Mouse (Mus musculus): Measurements from ENCODE around the gene Lmna. TPM values are rescaled to one million over a fixed set of nuclear protein-coding genes. Genes with fewer than 3 reads are reported as not detected.

Gene Lmna
- polyA plus RNA-seq, 1 experiment from 2014 or later, result 92.5 TPM

DNA sequence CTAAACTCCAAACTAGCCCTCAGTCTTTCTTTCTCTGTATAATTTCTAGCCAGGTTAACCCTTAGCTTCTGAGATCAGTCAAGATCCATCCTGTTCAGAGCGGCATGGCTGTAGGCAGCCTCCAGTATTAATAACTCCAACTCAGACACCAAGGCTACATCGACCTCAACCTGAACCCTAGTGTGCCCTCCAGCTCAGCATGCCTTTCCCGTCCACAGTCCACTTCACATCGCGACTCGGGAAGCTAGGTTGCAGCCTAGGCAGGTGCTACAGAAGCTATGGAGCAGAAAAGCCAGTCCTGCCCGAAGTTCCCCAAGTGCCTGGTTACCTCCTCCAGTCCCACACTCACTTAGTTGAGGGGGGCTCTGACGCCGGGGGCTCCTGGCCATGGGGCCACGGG, 72.3 kb downstream of the Lmna start:
- Histone ChIP-seq H3K9ac (ENCODE audit: low read depth, low read length) (no peak overlapping the region), H3K27me3 (replicated peaks; ENCODE audit: control insufficient read depth, insufficient read depth, low read length) (no peaks in the 10 kb centered on the region), H3K4me2 (replicated peaks; ENCODE audit: low read depth) (peak overlapping the region; percentile 52; the same call in 1 of the 2 replicates), H3K4me3 (ENCODE audit: low read depth, low read length) (no peak overlapping the region), H3K27ac (ENCODE audit: low read depth, low read length) (no peak overlapping the region), H3K4me1 (replicated peaks; ENCODE audit: control insufficient read depth, insufficient read depth, low read length) (peaks cover 12% of the 10 kb centered on the region; the same call in 1 of the 2 replicates), H3K9me3 (ENCODE audit: control insufficient read depth) (no peaks in the 10 kb centered on the region), H3K36me3 (ENCODE audit: control insufficient read depth, insufficient read depth) (peaks cover 48% of the 10 kb centered on the region)
- 73% methylated on average over 10 of the region's 10 CpGs for WGBS
- TF ChIP-seq CTCF (IDR thresholded peaks at IDR 0.05; ENCODE audit: low read depth), result no peak
- ATAC-seq, result no peak

DNA sequence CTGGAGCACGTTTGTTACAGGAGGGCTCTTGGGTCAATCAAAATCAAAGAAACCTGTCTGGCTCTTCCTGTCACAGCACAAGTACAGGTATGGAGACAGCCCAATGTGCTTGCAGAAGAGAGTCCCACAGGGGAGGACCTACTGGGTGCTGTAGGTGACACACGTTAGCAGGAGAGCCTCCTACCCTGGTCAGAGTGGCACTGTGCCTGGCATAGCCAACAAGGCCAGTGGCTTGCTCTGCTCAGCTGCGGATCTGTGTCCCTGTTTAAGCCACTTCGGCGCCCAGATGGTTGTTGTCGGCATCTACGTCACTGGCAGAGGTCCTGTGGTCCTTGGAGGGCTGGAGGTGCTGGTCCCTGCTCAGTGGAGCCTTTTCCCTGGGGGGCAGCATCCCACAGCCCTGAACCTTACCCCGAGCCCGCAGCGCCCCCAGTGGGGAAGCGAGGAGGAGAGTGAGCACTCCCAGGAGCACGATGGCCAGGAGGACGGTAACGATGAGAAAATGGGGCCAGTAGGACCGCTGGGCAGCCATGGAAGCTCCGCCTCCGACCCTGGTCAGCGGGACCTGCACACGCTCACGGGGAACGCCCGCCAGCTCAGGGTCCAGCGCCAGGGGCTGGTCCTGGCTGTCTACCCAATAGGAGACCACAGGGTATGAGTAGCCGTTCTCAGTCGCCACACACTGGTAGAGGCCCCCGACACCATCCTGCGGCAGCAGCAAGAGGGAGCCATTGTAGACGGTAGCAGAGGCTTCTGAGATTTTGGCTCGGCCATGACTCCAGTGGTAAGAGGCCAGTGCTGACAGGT, 73.2 kb downstream of the Lmna start:
- Histone ChIP-seq H3K4me2 (replicated peaks; ENCODE audit: low read depth) (peak overlapping the region; percentile 52), H3K36me3 (ENCODE audit: control insufficient read depth, insufficient read depth) (peaks cover 48% of the 10 kb centered on the region), H3K27ac (ENCODE audit: low read depth, low read length) (no peak overlapping the region), H3K27me3 (replicated peaks; ENCODE audit: control insufficient read depth, insufficient read depth, low read length) (no peaks in the 10 kb centered on the region), H3K4me3 (ENCODE audit: low read depth, low read length) (no peak overlapping the region), H3K9me3 (ENCODE audit: control insufficient read depth) (no peaks in the 10 kb centered on the region), H3K4me1 (replicated peaks; ENCODE audit: control insufficient read depth, insufficient read depth, low read length) (peaks cover 6% of the 10 kb centered on the region; the same call in 1 of the 2 replicates), H3K9ac (ENCODE audit: low read depth, low read length) (no peak overlapping the region)
- no peak for ATAC-seq
- TF ChIP-seq CTCF (IDR thresholded peaks at IDR 0.05; ENCODE audit: low read depth), result peak; percentile 68
- WGBS, result 32% methylated on average over 29 of the region's 29 CpGs

DNA sequence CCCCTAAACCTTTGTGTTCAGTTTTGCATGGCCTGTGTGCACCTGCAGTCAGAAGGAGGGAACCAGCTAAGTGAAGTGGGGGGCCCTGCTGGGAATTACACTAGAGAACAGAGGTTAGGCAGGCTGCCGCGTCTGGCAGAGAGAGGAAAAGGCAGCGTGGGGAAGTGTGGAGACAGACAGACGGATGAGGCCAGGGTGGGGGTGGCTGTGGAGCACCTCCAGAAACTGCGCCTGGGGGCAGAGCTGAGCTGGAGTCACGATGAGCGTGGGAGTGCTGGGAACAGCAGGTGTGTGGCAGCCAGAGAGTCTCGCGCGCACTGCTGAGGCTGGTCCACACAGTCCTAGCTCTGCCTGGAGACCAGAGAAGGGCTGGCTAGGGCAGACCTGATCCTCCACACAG, 74.2 kb downstream of the Lmna start:
- peaks cover 48% of the 10 kb centered on the region for H3K36me3 ChIP-seq (ENCODE audit: control insufficient read depth, insufficient read depth)
- 76% methylated on average over 10 of the region's 10 CpGs for WGBS
- no peak for ATAC-seq
- H3K4me3 ChIP-seq (ENCODE audit: low read depth, low read length), result no peak overlapping the region
- H3K27me3 ChIP-seq (replicated peaks; ENCODE audit: control insufficient read depth, insufficient read depth, low read length), result no peaks in the 10 kb centered on the region
- no peak overlapping the region for H3K27ac ChIP-seq (ENCODE audit: low read depth, low read length)
- H3K9me3 ChIP-seq (ENCODE audit: control insufficient read depth), result no peaks in the 10 kb centered on the region
- H3K4me2 ChIP-seq (replicated peaks; ENCODE audit: low read depth), result no peak overlapping the region
- TF ChIP-seq CTCF (IDR thresholded peaks at IDR 0.05; ENCODE audit: low read depth), result no peak
- H3K4me1 ChIP-seq (replicated peaks; ENCODE audit: control insufficient read depth, insufficient read depth, low read length), result no peaks in the 10 kb centered on the region
- no peak overlapping the region for H3K9ac ChIP-seq (ENCODE audit: low read depth, low read length)

MicroRNA genes within 50 kb of the gene (microRNA counts, 519-probe panel; counts per million panel counts)
- microRNA mmu-miR-1905, result not detected

Small RNAs within 50 kb of the gene (microRNA-seq; reads per million reads assigned to microRNA genes)
- gene Mir1905 (not detected), gene Mir7011 (not detected)

Other genes with a start within 250 kb of the Lmna start
- 0.13 and 0.18 TPM in 2 replicates for gene Gm38392, start 222.7 kb downstream of the Lmna start, polyA plus RNA-seq (2015; fragmentation: Nextera tagmentation; extraction: Ambion mirVana)
- 6.1 and 7.2 TPM in 2 replicates for gene Tsacc, start 213.0 kb downstream of the Lmna start, polyA plus RNA-seq (2015; fragmentation: Nextera tagmentation; extraction: Ambion mirVana)
- 170 and 175 TPM in 2 replicates for gene Cct3, start 212.8 kb downstream of the Lmna start, polyA plus RNA-seq (2015; fragmentation: Nextera tagmentation; extraction: Ambion mirVana)
- 589 and 649 TPM in 2 replicates for gene Glmp, start 184.9 kb downstream of the Lmna start, polyA plus RNA-seq (2015; fragmentation: Nextera tagmentation; extraction: Ambion mirVana)
- gene Tmem79, start 173.8 kb downstream of the Lmna start, polyA plus RNA-seq (2015; fragmentation: Nextera tagmentation; extraction: Ambion mirVana), result 13.5 and 14.0 TPM in 2 replicates
- gene Smg5, start 173.7 kb downstream of the Lmna start, polyA plus RNA-seq (2015; fragmentation: Nextera tagmentation; extraction: Ambion mirVana), result 12.6 and 13.7 TPM in 2 replicates
- 2.3 and 3.3 TPM in 2 replicates for gene Paqr6, start 145.4 kb downstream of the Lmna start, polyA plus RNA-seq (2015; fragmentation: Nextera tagmentation; extraction: Ambion mirVana)
- 72.5 and 81.0 TPM in 2 replicates for gene Bglap3, start 137.2 kb downstream of the Lmna start, polyA plus RNA-seq (2015; fragmentation: Nextera tagmentation; extraction: Ambion mirVana)
- not detected in 2 replicates for gene Bglap2, start 131.3 kb downstream of the Lmna start, polyA plus RNA-seq (2015; fragmentation: Nextera tagmentation; extraction: Ambion mirVana)
- not detected in 2 replicates for gene Bglap, start 125.5 kb downstream of the Lmna start, polyA plus RNA-seq (2015; fragmentation: Nextera tagmentation; extraction: Ambion mirVana)
- gene Pmf1, start 99.6 kb downstream of the Lmna start, polyA plus RNA-seq (2015; fragmentation: Nextera tagmentation; extraction: Ambion mirVana), result 61.2 and 62.5 TPM in 2 replicates
- gene Slc25a44, start 84.8 kb downstream of the Lmna start, polyA plus RNA-seq (2015; fragmentation: Nextera tagmentation; extraction: Ambion mirVana), result 30.4 and 31.7 TPM in 2 replicates
- 93.1 and 101 TPM in 2 replicates for gene Sema4a, start 48.8 kb downstream of the Lmna start, polyA plus RNA-seq (2015; fragmentation: Nextera tagmentation; extraction: Ambion mirVana)
- gene Mex3a, start 22.4 kb upstream of the Lmna start, polyA plus RNA-seq (2015; fragmentation: Nextera tagmentation; extraction: Ambion mirVana), result 2.8 TPM in 2 replicates
- gene Rab25, start 38.3 kb upstream of the Lmna start, polyA plus RNA-seq (2015; fragmentation: Nextera tagmentation; extraction: Ambion mirVana), result 79.5 and 89.2 TPM in 2 replicates
- 171 and 183 TPM in 2 replicates for gene Lamtor2, start 43.1 kb upstream of the Lmna start, polyA plus RNA-seq (2015; fragmentation: Nextera tagmentation; extraction: Ambion mirVana)
- gene Ubqln4, start 43.8 kb upstream of the Lmna start, polyA plus RNA-seq (2015; fragmentation: Nextera tagmentation; extraction: Ambion mirVana), result 17.3 and 19.2 TPM in 2 replicates
- 249 and 268 TPM in 2 replicates for gene Ssr2, start 65.9 kb upstream of the Lmna start, polyA plus RNA-seq (2015; fragmentation: Nextera tagmentation; extraction: Ambion mirVana)
- gene Arhgef2, start 96.0 kb upstream of the Lmna start, polyA plus RNA-seq (2015; fragmentation: Nextera tagmentation; extraction: Ambion mirVana), result 21.6 and 22.1 TPM in 2 replicates
- gene Rxfp4, start 143.2 kb upstream of the Lmna start, polyA plus RNA-seq (2015; fragmentation: Nextera tagmentation; extraction: Ambion mirVana), result not detected in 2 replicates
- gene Khdc4, start 175.8 kb upstream of the Lmna start, polyA plus RNA-seq (2015; fragmentation: Nextera tagmentation; extraction: Ambion mirVana), result 35.7 and 38.6 TPM in 2 replicates
- 48.8 and 50.2 TPM in 2 replicates for gene Rit1, start 206.9 kb upstream of the Lmna start, polyA plus RNA-seq (2015; fragmentation: Nextera tagmentation; extraction: Ambion mirVana)